In the genomic region with DNA sequence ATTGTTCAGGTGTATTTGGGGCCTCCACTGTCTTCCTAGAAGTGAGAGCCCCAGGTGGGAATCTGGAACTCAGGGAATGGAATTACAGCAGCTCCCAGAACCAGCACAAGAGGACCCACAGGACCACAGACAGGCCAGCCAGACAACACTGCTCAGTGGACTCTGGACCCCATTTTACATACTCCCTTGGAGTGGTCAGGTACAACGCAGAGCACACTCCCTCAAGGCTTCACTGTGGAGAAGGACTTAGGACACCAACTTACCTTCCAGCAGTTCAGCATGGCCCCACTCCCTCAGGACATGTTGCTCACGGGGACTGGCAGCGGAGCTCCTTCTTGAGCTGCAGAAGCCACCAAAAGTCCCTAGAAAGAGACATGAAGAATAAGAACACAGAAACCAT, we compare ENCODE assay signal across 10 mouse cellular contexts. TPM values are rescaled to one million over a fixed set of nuclear protein-coding genes. Genes with fewer than 3 reads are reported as not detected.
DNase-seq lines count a peak whose midpoint lies in the region; ATAC-seq and TF ChIP-seq lines count a peak whose summit lies in the region.
"Had no signal": no experiment of that assay in that cellular context is flagged by ENCODE, and none has a peak within 500 bp of the region (broad histone marks: within the 10 kb centered on the region; RNA-seq: fewer than 3 reads in every experiment).

No protein-coding gene starts in this region.

- DNase-seq in lung, postnatal 14 days = no peak
- no peak for DNase-seq in forebrain, postnatal 0 days
- DNase-seq in limb, embryonic 14.5 days (ENCODE audit: low spot score) = no peak
- DNase-seq in embryo, embryonic 10.5 days (ENCODE audit: low spot score) = no peak
- no peak for DNase-seq in c-Kit-positive CD71-positive TER-119-positive erythroid progenitor cells, embryonic 14.5 days (ENCODE audit: low spot score)
- DNase-seq in thymus, adult 2 months = no peak
- DNase-seq: lung, postnatal 36 days had no signal

- WGBS in lung, embryonic 16.5 days = 87% methylated on average over 3 of the region's 3 CpGs
- WGBS in forebrain, postnatal 0 days = 91% methylated on average over 3 of the region's 3 CpGs
- WGBS in limb, embryonic 14.5 days = 81% methylated on average over 3 of the region's 3 CpGs
- 90% methylated on average over 3 of the region's 3 CpGs for WGBS in stomach, embryonic 16.5 days
- WGBS in thymus, adult 2 months = 97% methylated on average over 3 of the region's 3 CpGs

- peaks cover 6% of the 10 kb centered on the region for H3K4me1 ChIP-seq in lung, embryonic 16.5 days (replicated peaks; ENCODE audit: control insufficient read depth, insufficient read depth, low read length)
- H3K4me1 ChIP-seq in forebrain, postnatal 0 days (ENCODE audit: insufficient read depth) = peaks cover 8% of the 10 kb centered on the region; the same call in 1 of the 2 replicates
- peaks cover 4% of the 10 kb centered on the region; the same call in 1 of the 2 replicates for H3K4me1 ChIP-seq in limb, embryonic 14.5 days (ENCODE audit: control insufficient read depth, insufficient read depth, low read length)
- H3K4me1 ChIP-seq in stomach, embryonic 16.5 days (ENCODE audit: control insufficient read depth, insufficient read depth, low read length) = peaks cover 8% of the 10 kb centered on the region
- peaks cover 9% of the 10 kb centered on the region for H3K4me1 ChIP-seq in thymus, adult 2 months (replicated peaks; ENCODE audit: control insufficient read depth, insufficient read depth, low read length)

- TF ChIP-seq CTCF in forebrain, postnatal 0 days (IDR thresholded peaks at IDR 0.05; ENCODE audit: low read depth) = no peak
- TF ChIP-seq CTCF in thymus, adult 2 months (IDR thresholded peaks at IDR 0.05; ENCODE audit: borderline replicate concordance, control insufficient read depth, extremely low read depth, insufficient read depth, low read length, poor library complexity) = no peak

- no peak for ATAC-seq in lung, embryonic 16.5 days (ENCODE audit: low read depth)
- ATAC-seq in forebrain, postnatal 0 days = no peak
- ATAC-seq in limb, embryonic 14.5 days (ENCODE audit: low FRiP score, low read depth) = no peak
- ATAC-seq in stomach, embryonic 16.5 days (ENCODE audit: insufficient read depth, low FRiP score) = no peak

- H3K4me3 ChIP-seq in lung, embryonic 16.5 days (ENCODE audit: low read length) = 0 out of 2 replicates have a peak overlapping the region, but pooled peaks have one; percentile 77
- H3K4me3 ChIP-seq in forebrain, postnatal 0 days (ENCODE audit: low read depth, low read length) = 0 out of 2 replicates have a peak overlapping the region, but pooled peaks have one; percentile 49
- H3K4me3 ChIP-seq in limb, embryonic 14.5 days (replicated peaks; ENCODE audit: low read length) = peak overlapping the region; percentile 50
- peak overlapping the region; percentile 82 for H3K4me3 ChIP-seq in stomach, embryonic 16.5 days (replicated peaks; ENCODE audit: low read length)
- no peak overlapping the region for H3K4me3 ChIP-seq in thymus, adult 2 months (ENCODE audit: control insufficient read depth, insufficient read depth, low read length)

- no peak overlapping the region for H3K27ac ChIP-seq in lung, embryonic 16.5 days (ENCODE audit: low read length)
- no peak overlapping the region for H3K27ac ChIP-seq in forebrain, postnatal 0 days (ENCODE audit: low read depth, low read length)
- H3K27ac ChIP-seq in limb, embryonic 14.5 days (replicated peaks; ENCODE audit: low read depth, low read length) = no peak overlapping the region
- no peak overlapping the region for H3K27ac ChIP-seq in stomach, embryonic 16.5 days (ENCODE audit: low read length)
- H3K27ac ChIP-seq in thymus, adult 2 months (ENCODE audit: control insufficient read depth, insufficient read depth, low read length) = no peak overlapping the region

- H3K27me3 ChIP-seq in lung, embryonic 16.5 days (ENCODE audit: control insufficient read depth, insufficient read depth, low read depth, low read length) = no peaks in the 10 kb centered on the region
- no peaks in the 10 kb centered on the region for H3K27me3 ChIP-seq in forebrain, postnatal 0 days (ENCODE audit: insufficient read depth, low read length)
- H3K27me3 ChIP-seq in limb, embryonic 14.5 days (ENCODE audit: control insufficient read depth, insufficient read depth, low read length) = no peaks in the 10 kb centered on the region
- no peaks in the 10 kb centered on the region for H3K27me3 ChIP-seq in stomach, embryonic 16.5 days (ENCODE audit: control insufficient read depth, insufficient read depth, low read length)
- H3K27me3 ChIP-seq in thymus, adult 2 months (ENCODE audit: control insufficient read depth, insufficient read depth, low read length) = no peaks in the 10 kb centered on the region

- H3K9ac ChIP-seq in lung, embryonic 16.5 days (ENCODE audit: low read length) = no peak overlapping the region
- no peak overlapping the region for H3K9ac ChIP-seq in forebrain, postnatal 0 days
- no peak overlapping the region for H3K9ac ChIP-seq in limb, embryonic 14.5 days (ENCODE audit: low read depth, low read length, severe bottlenecking)
- peak overlapping the region; percentile 48; the same call in 1 of the 2 replicates for H3K9ac ChIP-seq in stomach, embryonic 16.5 days (ENCODE audit: low read length)

- no peak for TF ChIP-seq POLR2A in limb, embryonic 14.5 days (IDR thresholded peaks at IDR 0.05; ENCODE audit: borderline replicate concordance, extremely low read depth, insufficient read depth, insufficient read length)
- no peak for TF ChIP-seq POLR2A in thymus, adult 2 months (IDR thresholded peaks at IDR 0.05; ENCODE audit: control insufficient read depth, extremely low read depth, insufficient read depth, low read length, poor library complexity)

- peak overlapping the region; percentile 72 for H3K4me2 ChIP-seq in lung, embryonic 16.5 days (ENCODE audit: low read depth, low read length)
- peak overlapping the region; percentile 54 for H3K4me2 ChIP-seq in forebrain, postnatal 0 days (ENCODE audit: low read depth)
- peak overlapping the region; percentile 54 for H3K4me2 ChIP-seq in limb, embryonic 14.5 days (replicated peaks; ENCODE audit: low read depth, low read length, severe bottlenecking)
- peak overlapping the region; percentile 77 for H3K4me2 ChIP-seq in stomach, embryonic 16.5 days (ENCODE audit: low read depth, low read length)

- peaks cover 7% of the 10 kb centered on the region for H3K9me3 ChIP-seq in lung, embryonic 16.5 days (ENCODE audit: control insufficient read depth, low read length)
- no peaks in the 10 kb centered on the region for H3K9me3 ChIP-seq in forebrain, postnatal 0 days (ENCODE audit: low read length)
- H3K9me3 ChIP-seq in limb, embryonic 14.5 days (ENCODE audit: control insufficient read depth, low read length) = peaks cover 12% of the 10 kb centered on the region
- H3K9me3 ChIP-seq in stomach, embryonic 16.5 days (replicated peaks; ENCODE audit: control insufficient read depth, low read length) = peaks cover 7% of the 10 kb centered on the region; the same call in 1 of the 2 replicates

- H3K36me3 ChIP-seq in lung, embryonic 16.5 days (ENCODE audit: control insufficient read depth, insufficient read depth, low read length) = peaks cover 26% of the 10 kb centered on the region
- peaks cover 29% of the 10 kb centered on the region for H3K36me3 ChIP-seq in forebrain, postnatal 0 days (ENCODE audit: insufficient read depth)
- H3K36me3 ChIP-seq in limb, embryonic 14.5 days (ENCODE audit: control insufficient read depth, insufficient read depth, low read length) = peaks cover 39% of the 10 kb centered on the region
- peaks cover 22% of the 10 kb centered on the region for H3K36me3 ChIP-seq in stomach, embryonic 16.5 days (ENCODE audit: control insufficient read depth, insufficient read depth, low read length)
- H3K36me3 ChIP-seq in thymus, adult 2 months (ENCODE audit: control insufficient read depth, insufficient read depth, low read length) = peaks cover 17% of the 10 kb centered on the region; the same call in 1 of the 2 replicates

RNA-seq across cellular contexts. Expression of gene Polrmt, which starts 1.0 kb away (rescaled TPM):
- polyA plus RNA-seq in lung, embryonic 16.5 days (2015; fragmentation: Nextera tagmentation; extraction: Ambion mirVana) = 46.2 and 47.8 TPM in 2 replicates
- 27.8 and 34.9 TPM in 2 replicates for total RNA-seq in forebrain, postnatal 0 days (2014; rRNA removed)
- polyA plus RNA-seq in forebrain, postnatal 0 days (2015; fragmentation: Nextera tagmentation; extraction: Ambion mirVana) = 27.3 and 30.2 TPM in 2 replicates
- 64.1 and 75.3 TPM in 2 replicates for polyA plus RNA-seq in limb, embryonic 14.5 days (2012; rRNA removed)
- 33.4 and 36.6 TPM in 2 replicates for polyA plus RNA-seq in limb, embryonic 14.5 days (2014; fragmentation: Nextera tagmentation; extraction: Ambion mirVana)
- 33.3 and 40.9 TPM in 2 replicates for polyA plus RNA-seq in stomach, embryonic 16.5 days (2015; fragmentation: Nextera tagmentation; extraction: Ambion mirVana)
- polyA plus RNA-seq in thymus, adult 2 months (2012; rRNA removed) = 104 and 109 TPM in 2 replicates

RNA-seq across cellular contexts. Expression of gene Fgf22, which starts 9.5 kb away (rescaled TPM):
- polyA plus RNA-seq in lung, embryonic 16.5 days (2015; fragmentation: Nextera tagmentation; extraction: Ambion mirVana) = 0.11 and 0.29 TPM in 2 replicates
- 0.62 and 1.0 TPM in 2 replicates for total RNA-seq in forebrain, postnatal 0 days (2014; rRNA removed)
- 0.99 and 1.7 TPM in 2 replicates for polyA plus RNA-seq in forebrain, postnatal 0 days (2015; fragmentation: Nextera tagmentation; extraction: Ambion mirVana)
- 0.13 and 0.22 TPM in 2 replicates for polyA plus RNA-seq in limb, embryonic 14.5 days (2012; rRNA removed)
- polyA plus RNA-seq in limb, embryonic 14.5 days (2014; fragmentation: Nextera tagmentation; extraction: Ambion mirVana) = 0.21 and 0.80 TPM in 2 replicates
- polyA plus RNA-seq in stomach, embryonic 16.5 days (2015; fragmentation: Nextera tagmentation; extraction: Ambion mirVana) = 0.37 and 0.50 TPM in 2 replicates
- polyA plus RNA-seq in thymus, adult 2 months (2012; rRNA removed) = not detected in 2 replicates
- polyA plus RNA-seq: activated CD4-positive, CD25-positive, alpha-beta regulatory T cell, adult 4 months had no signal

RNA-seq across cellular contexts. Expression of gene Rnf126, which starts 21.3 kb away (rescaled TPM):
- polyA plus RNA-seq in lung, embryonic 16.5 days (2015; fragmentation: Nextera tagmentation; extraction: Ambion mirVana) = 47.9 and 61.4 TPM in 2 replicates
- total RNA-seq in forebrain, postnatal 0 days (2014; rRNA removed) = 54.1 and 88.3 TPM in 2 replicates
- polyA plus RNA-seq in forebrain, postnatal 0 days (2015; fragmentation: Nextera tagmentation; extraction: Ambion mirVana) = 131 and 143 TPM in 2 replicates
- 176 and 229 TPM in 2 replicates for polyA plus RNA-seq in limb, embryonic 14.5 days (2012; rRNA removed)
- polyA plus RNA-seq in limb, embryonic 14.5 days (2014; fragmentation: Nextera tagmentation; extraction: Ambion mirVana) = 100 and 103 TPM in 2 replicates
- polyA plus RNA-seq in stomach, embryonic 16.5 days (2015; fragmentation: Nextera tagmentation; extraction: Ambion mirVana) = 29.9 and 34.8 TPM in 2 replicates
- polyA plus RNA-seq in thymus, adult 2 months (2012; rRNA removed) = 375 and 472 TPM in 2 replicates

RNA-seq across cellular contexts. Expression of gene Hcn2, which starts 29.0 kb away (rescaled TPM):
- polyA plus RNA-seq in lung, embryonic 16.5 days (2015; fragmentation: Nextera tagmentation; extraction: Ambion mirVana) = not detected in 2 replicates
- 28.0 and 34.5 TPM in 2 replicates for total RNA-seq in forebrain, postnatal 0 days (2014; rRNA removed)
- polyA plus RNA-seq in forebrain, postnatal 0 days (2015; fragmentation: Nextera tagmentation; extraction: Ambion mirVana) = 3.6 and 4.7 TPM in 2 replicates
- polyA plus RNA-seq in limb, embryonic 14.5 days (2012; rRNA removed) = 0.70 and 1.3 TPM in 2 replicates
- 0.18 and 0.21 TPM in 2 replicates for polyA plus RNA-seq in limb, embryonic 14.5 days (2014; fragmentation: Nextera tagmentation; extraction: Ambion mirVana)
- not detected in 2 replicates for polyA plus RNA-seq in stomach, embryonic 16.5 days (2015; fragmentation: Nextera tagmentation; extraction: Ambion mirVana)
- polyA plus RNA-seq in thymus, adult 2 months (2012; rRNA removed) = 3.1 and 4.7 TPM in 2 replicates
- polyA plus RNA-seq: activated CD4-positive, CD25-positive, alpha-beta regulatory T cell, adult 4 months had no signal

RNA-seq across cellular contexts. Expression of gene Fstl3, which starts 31.7 kb away (rescaled TPM):
- polyA plus RNA-seq in lung, embryonic 16.5 days (2015; fragmentation: Nextera tagmentation; extraction: Ambion mirVana) = 21.7 and 22.7 TPM in 2 replicates
- 2.1 and 4.5 TPM in 2 replicates for total RNA-seq in forebrain, postnatal 0 days (2014; rRNA removed)
- polyA plus RNA-seq in forebrain, postnatal 0 days (2015; fragmentation: Nextera tagmentation; extraction: Ambion mirVana) = 1.7 and 2.8 TPM in 2 replicates
- 11.6 and 14.7 TPM in 2 replicates for polyA plus RNA-seq in limb, embryonic 14.5 days (2012; rRNA removed)
- polyA plus RNA-seq in limb, embryonic 14.5 days (2014; fragmentation: Nextera tagmentation; extraction: Ambion mirVana) = 9.0 and 9.5 TPM in 2 replicates
- 18.1 and 23.1 TPM in 2 replicates for polyA plus RNA-seq in stomach, embryonic 16.5 days (2015; fragmentation: Nextera tagmentation; extraction: Ambion mirVana)
- 15.9 and 17.1 TPM in 2 replicates for polyA plus RNA-seq in thymus, adult 2 months (2012; rRNA removed)
